Mouse (Mus musculus): Measurements from ENCODE around the gene Pisd.
"Not testable (repeated sequence)": the region's sequence is repeated elsewhere in the genome, so short reads cannot be mapped to it uniquely, and the experiment has no call there.

Pisd gene

DNA sequence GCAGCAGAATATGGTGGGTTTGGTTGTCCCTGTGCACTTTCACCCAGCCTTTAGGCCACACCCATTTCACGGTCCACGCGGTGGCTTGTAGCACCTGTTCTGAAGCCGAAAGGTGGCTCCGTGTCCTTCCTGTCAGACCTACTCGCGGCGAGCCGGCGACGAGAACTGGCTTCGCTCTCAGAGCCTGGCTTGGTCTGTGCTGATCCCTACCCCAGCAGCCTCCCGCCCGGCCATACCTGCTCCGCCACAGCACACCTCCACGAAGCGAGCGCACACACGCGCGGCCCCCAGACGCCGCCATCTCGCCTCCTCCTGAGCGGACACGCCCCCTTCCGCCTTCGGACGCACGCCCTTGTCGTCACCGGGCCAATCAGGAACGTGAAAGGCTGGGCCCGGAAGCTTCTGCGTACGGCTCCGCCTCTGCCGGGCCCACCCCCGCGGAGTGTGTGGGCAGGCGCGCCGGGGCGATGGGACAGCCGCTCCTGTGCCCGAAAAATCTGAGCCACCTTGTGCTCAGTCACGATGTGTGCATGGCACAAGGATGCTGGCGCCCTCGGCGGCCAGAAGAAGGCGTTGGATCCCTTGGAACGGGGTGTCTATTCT, at the start of gene Pisd:
Gene Pisd, minus strand, starts transcription at position 334 of the 603 bp plus-strand sequence.
- peak; percentile 68 for DNase-seq (ENCODE audit: low spot score)

- DNase-seq (ENCODE audit: low spot score), result no peak
These were observed 49.1 kb upstream of the Pisd start for GRCm38 (mm10) chr5:32834497-32834896.

GRCm38 (mm10) chr5:32830054-32830453, 44.6 kb upstream of the Pisd start:
- no peak for DNase-seq (ENCODE audit: low spot score)

DNA sequence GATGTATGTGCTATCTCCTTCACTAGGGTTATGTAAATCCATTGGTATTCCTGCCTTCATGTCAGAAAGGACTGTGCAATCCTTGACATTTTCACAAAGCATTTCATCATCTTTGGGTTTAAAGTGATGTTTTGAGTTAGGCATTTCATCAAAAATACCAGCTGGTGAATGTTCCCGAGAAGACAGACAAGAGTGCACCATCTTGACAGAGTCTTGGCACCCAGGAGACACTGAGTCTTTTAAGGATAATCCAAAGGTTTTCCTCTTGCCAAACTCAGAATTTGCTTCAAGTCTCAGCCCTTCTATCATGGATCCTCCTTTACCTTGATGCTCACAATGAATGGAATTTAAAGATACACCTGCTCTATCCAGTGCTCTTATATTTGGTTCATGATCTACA, 43.3 kb upstream of the Pisd start:
- DNase-seq (ENCODE audit: low spot score), result not testable (repeated sequence)

GRCm38 (mm10) chr5:32827009-32827408, 41.6 kb upstream of the Pisd start, which contains the start of gene Gm20671:
Gene Gm20671 (minus strand): TSS chr5:32827109.
- no peak for DNase-seq (ENCODE audit: low spot score)

DNA sequence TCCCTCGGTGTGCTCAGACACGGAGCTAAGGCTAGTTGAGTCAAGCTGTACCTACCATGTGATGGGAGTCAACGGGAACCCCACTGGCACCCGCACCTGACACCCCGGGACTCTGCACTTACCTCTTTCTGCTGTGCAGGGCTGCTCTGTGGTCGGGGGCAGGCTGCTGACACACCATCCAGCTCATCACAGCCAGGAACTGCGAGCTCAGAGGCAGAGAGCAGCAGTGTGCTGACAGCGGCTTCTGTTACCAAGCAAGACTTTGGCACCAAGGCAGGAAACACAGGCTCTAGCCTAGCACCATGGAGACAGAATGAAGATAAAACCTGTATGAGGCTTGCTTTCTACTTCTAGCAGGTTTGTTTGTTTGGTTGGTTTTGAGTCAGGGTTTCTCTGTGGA, 35.0 kb upstream of the Pisd start:
- DNase-seq (ENCODE audit: low spot score), result no peak

GRCm38 (mm10) chr5:32815396-32815795, 29.9 kb upstream of the Pisd start:
- no peak for DNase-seq (ENCODE audit: low spot score)

DNA sequence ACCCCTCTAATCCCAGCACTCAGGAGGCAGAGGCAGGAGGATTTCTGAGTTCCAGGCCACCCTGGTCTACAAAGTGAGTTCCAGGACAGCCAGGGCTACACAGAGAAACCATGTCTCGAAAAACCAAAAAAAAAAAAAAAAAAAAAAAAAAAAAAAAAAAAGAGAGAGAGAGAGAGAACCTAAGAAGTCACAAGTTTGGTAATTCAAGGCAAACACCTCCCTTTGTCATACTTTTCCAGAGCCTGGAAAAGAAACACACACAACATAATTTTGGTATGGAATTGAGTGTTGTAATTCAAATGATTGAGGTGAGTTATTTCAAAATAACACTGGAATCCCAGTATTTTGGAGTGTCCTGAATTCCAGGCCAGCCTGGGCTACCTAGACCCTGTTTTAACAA, 1.0 kb upstream of the Pisd start:
- DNase-seq (ENCODE audit: low spot score), result not testable (repeated sequence)

DNA sequence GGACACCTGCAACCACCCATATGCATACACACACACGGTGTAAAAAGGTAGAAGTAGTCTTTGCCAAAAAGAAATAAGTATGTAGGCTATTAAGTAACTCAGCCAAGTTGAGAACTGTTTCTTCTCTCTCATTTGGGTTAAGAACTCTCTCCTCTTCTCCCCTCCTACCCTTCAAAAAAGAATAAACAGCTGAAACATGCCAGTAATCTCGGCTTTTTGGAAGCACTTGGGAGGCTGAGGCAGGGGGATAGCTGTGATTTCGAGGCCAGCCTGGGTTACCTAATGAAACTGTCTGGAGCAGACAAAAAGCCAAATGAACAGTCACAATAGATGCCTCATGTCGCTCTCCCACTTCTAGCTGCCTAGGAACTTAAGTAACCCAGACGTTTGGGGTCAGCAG, 720 bp downstream of the Pisd start:
- no peak for DNase-seq (ENCODE audit: low spot score)

GRCm38 (mm10) chr5:32781596-32781995, 3.9 kb downstream of the Pisd start:
- no peak for DNase-seq (ENCODE audit: low spot score)

DNA sequence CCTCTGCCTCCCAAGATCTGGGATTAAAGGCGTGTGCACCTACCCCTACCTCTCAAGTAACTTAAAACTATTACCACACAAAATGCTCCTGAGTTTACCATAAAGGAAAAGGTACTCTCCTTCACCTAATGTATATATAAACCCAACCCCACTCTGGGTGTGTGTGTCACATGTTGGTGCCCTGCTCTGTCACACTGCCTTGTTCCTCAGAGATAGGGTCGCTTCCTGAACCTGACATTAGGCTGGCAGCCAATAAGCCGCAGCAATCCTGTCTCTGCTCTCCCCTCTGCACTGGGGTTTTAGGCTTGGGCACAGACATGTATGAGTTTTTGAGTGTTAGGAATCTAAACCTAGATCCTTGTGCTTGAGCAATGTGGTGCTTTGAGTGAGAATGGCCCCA, 7.3 kb downstream of the Pisd start:
- DNase-seq (ENCODE audit: low spot score), result no peak

DNA sequence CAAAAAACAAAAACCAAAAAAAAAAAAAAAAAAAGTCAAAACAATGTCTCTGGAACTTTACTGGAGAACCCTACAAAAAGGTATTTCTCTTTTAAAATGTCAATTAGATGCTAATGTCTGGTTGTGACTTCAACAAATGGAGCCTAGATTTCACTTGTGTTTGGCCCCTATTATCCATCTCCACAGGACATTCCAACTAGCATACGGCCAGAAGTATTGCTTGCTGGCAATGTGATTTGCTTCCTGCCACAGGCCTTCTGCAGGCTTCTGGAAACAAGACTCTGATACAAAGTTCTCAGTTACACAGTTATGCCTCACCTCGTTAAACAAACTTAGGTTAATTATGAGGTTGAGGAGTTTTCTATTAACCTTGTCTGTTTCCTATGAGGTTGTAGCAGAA, 13.1 kb downstream of the Pisd start:
- DNase-seq (ENCODE audit: low spot score), result no peak

DNA sequence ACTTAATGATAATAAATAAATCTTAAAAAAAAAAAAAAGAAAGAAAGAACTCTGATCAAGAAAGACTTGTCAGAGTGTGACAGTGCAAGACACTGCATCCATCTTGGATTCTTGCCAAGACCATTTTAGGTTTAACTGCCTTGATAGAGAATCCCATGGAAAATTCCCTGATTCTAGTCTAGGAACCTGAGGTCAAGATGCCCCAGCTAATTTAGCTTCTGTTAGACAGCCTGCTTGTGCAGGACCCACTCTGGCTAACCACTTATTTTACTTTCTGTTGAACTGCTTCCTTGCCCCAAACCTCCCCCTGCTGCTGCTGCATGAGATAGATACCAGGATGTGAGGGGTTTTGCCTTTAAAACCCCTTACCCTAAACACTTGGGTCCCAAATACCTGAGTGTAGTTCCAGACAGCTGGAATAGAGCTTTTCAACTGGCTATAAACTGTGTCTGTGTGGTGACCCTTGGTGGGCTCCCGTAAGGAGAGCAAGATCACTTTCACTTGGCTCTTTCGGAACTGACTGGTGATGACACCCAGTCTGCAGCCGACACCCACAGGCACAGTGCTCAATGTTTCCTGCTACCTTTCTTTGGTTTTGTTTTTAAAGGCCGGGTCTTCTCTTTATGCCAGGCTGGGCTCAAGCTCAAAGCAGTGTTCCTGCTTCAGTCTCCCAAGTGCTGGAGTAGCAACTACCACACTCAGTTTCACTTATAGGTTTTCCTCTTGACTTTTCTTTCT, 17.6 kb downstream of the Pisd start:
- no peak for DNase-seq (ENCODE audit: low spot score)

DNA sequence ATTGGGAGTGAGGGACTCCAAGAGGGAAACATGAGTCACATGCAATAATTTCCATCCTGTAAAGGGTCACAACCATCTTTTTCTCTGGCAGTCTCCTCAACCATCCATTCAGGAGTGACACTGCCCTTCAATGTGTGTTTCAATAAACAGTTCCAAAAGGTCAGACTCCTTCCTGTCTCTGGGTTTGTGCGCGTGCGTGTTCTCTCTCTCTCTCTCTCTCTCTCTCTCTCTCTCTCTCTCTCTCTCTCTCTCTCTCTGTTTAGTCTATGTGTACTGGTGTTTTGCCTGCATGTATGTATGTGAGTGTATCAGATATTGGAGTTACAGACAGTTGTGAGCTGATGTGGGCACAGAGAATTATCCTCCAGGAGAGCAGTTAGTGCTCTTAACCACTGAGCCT, 18.4 kb downstream of the Pisd start:
- no peak for DNase-seq (ENCODE audit: low spot score)

DNA sequence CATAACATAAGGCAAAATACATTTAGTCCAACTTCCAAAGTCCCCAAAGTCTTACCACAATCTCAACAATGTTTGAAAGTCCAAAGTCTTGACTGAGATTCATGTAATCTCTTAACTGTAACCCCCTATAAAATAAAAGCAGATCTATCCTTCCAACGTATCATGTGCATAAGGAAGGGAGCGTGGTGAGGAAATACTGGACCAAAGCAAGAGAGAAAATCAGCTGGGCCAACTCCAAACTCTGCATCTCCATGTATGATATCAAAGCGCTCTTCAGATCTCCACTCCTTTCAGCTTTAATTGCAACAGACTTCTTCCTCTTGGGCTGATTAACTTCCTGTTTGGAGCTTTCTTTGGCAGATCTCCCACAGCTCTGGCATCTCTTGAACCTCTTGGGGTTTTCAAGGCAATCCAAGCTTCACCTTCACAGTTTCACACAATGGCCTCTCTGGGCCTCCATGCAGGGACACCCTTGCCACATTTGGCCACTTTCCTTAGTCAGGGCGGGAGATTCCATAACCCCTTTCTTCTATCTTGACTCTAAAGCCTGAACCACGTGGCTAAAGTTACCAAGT, 23.8 kb downstream of the Pisd start:
- DNase-seq (ENCODE audit: low spot score), result no peak

GRCm38 (mm10) chr5:32760787-32761186, 24.7 kb downstream of the Pisd start:
- DNase-seq (ENCODE audit: low spot score), result no peak

DNA sequence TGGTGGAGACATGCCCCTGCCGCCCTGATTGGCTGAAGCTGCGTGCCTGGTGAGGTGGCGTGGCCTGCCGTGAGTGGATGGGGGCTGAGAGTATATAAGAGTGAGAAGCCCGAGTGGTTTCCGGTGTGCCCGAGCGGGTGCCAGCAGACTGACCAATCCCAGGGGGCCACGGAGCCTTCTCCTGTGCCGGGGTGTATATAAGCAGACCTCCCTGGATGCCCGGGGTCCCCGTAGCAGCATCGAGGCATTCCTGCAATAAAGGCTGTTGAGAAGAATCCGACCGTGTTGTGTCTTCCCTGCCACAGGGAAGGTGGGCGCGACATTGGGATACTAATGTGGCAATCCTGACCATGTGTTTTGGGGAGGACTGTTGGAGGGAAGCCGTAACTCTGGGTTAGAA, 25.1 kb downstream of the Pisd start:
- DNase-seq (ENCODE audit: low spot score), result not testable (repeated sequence)

DNA sequence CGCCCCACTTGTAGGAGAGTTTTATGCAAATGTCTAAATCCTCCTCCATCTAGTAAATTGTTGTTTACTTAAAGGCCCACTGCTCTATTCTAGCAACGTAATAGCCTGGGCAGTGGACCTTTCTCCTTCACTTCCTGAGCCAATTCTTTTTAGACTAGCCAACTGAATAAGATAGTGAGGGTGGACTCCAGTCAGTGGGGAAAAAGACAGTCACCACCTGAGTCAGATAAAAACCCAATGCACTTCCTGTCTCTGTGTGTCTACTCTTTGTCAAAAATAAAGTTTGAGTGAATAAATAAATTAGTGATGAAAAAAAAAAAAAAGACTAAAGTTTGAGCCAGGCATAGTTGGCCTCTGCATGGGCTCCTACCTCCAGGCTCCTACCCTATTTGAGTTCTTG, 25.8 kb downstream of the Pisd start:
- no peak for DNase-seq (ENCODE audit: low spot score)

GRCm38 (mm10) chr5:32756141-32756540, 29.3 kb downstream of the Pisd start:
- no peak for DNase-seq (ENCODE audit: low spot score)

- no peak for DNase-seq (ENCODE audit: low spot score)
These were observed 33.7 kb downstream of the Pisd start for GRCm38 (mm10) chr5:32751736-32752135.

DNA sequence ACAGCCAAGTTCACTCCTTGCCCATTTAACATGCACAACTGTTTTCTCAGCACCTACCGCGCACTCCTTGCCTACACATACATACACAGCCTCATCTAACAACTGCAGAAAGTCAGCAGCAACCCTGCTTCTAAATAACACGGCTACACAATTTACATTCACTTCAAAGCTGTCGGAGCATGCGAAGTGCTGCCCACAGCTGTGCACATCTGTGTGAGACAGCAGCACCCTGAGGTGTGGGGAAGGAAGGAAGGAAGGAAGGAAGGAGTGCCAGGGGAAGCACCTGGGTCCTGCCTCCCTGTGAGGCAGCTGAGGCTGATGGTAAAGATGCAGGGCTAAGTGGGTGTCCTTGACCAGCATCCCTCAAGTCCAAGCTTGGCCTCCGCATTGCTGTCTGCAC, 36.5 kb downstream of the Pisd start:
- DNase-seq (ENCODE audit: low spot score), result no peak

DNA sequence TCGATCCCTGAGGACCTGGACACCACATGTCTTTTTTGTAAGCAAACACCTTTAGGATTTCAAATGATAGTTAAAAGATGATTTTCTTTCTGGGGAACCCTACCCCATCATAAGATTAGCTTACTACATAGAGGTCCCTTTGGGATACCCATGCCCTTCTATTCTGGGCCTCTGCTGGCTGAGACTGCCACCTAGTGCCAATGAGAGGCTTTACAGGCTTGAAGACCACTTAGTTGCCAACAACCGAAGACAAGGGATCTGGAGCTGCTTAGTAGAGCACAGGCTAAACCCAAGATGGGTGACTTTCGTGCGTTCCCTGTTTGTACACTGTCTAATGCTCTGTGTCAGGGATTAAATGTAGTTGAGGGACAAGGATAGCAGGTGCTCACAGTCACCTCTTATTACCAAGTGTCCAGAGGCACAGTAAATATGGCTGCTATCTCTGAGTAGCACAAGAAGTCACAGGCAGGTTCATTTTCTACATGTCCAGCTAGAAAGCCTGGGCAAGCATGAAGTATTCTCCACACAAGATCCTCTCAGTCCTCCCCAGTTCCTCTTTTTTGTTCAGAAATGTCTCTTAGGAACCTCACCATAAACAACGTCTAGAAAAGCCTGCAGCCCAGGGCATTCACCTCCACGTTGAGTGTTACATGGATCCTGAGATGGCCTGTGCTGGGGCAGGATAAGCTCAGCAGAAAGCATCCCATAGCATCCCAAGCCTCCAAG, 37.6 kb downstream of the Pisd start:
- DNase-seq (ENCODE audit: low spot score), result no peak

All from urinary bladder, postnatal 10 days (tissue).